Mouse (Mus musculus): Measurements from ENCODE around the gene Neurl3.

DNA sequence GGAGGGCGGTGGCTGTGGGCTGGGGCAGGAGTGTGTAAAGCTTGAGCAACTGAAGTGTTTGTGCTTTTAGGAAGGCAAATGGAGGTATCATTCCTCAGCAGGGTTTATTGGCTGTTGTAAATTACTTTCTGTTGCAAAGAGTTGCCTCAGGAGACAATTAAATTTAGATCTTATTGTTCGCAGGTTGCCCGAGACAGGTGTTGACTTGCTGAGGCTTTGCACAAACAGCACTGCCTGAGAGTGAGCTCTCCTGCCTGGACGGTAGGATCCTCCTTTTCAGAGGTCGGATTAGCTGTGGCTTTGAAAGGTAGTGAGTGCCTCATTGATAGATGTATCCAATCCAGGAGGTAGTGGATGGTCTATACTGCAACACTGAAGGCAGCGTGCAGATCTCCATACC lies 31.6 kb upstream of the Neurl3 start:
- TF ChIP-seq CTCF (IDR thresholded peaks at IDR 0.05; ENCODE audit: low read depth, low read length) (no peak), POLR2A (IDR thresholded peaks at IDR 0.05; ENCODE audit: extremely low read depth, insufficient read depth, low read length) (no peak)
